Mouse (Mus musculus): ENCODE data around the gene Hoxd9. TPM values are rescaled to one million over a fixed set of nuclear protein-coding genes. Genes with fewer than 3 reads are reported as not detected.

Hoxd9 gene
- polyA plus RNA-seq, 1 experiment from 2014 or later = not detected

- H3K9ac ChIP-seq (ENCODE audit: low read depth, low read length) = no peak overlapping the region
- H3K4me2 ChIP-seq = peak overlapping the region; percentile 69
- no peak for ATAC-seq (replicated peaks; ENCODE audit: insufficient number of reproducible peaks, low FRiP score, low TSS enrichment)
Observed at GRCm38 (mm10) chr2:74672481-74673362, 24.8 kb upstream of the Hoxd9 start.

GRCm38 (mm10) chr2:74673835-74674425 is 23.6 kb upstream of the Hoxd9 start:
- WGBS (ENCODE audit: insufficient replicate concordance) = 4% methylated on average over 24 of the region's 24 CpGs
- Histone ChIP-seq H3K27me3 (ENCODE audit: control insufficient read depth, insufficient read depth, low read length) (peaks cover 91% of the 10 kb centered on the region), H3K4me2 (no peak overlapping the region), H3K9me3 (replicated peaks; ENCODE audit: control insufficient read depth, low read length) (no peaks in the 10 kb centered on the region), H3K9ac (ENCODE audit: low read depth, low read length) (no peak overlapping the region), H3K27ac (ENCODE audit: low read depth, low read length) (no peak overlapping the region), H3K4me1 (ENCODE audit: control insufficient read depth, insufficient read depth, low read length) (no peaks in the 10 kb centered on the region), H3K4me3 (ENCODE audit: low read depth, low read length) (no peak overlapping the region), H3K36me3 (ENCODE audit: control insufficient read depth, insufficient read depth, low read length) (no peaks in the 10 kb centered on the region)
- ATAC-seq (replicated peaks; ENCODE audit: insufficient number of reproducible peaks, low FRiP score, low TSS enrichment) = no peak

More at GRCm38 (mm10) chr2:74672481-74673362, 24.8 kb upstream of the Hoxd9 start:
- peak overlapping the region; percentile 31 for H3K4me3 ChIP-seq (ENCODE audit: low read depth, low read length)
- no peak overlapping the region for H3K27ac ChIP-seq (ENCODE audit: low read depth, low read length)
- no peaks in the 10 kb centered on the region for H3K36me3 ChIP-seq (ENCODE audit: control insufficient read depth, insufficient read depth, low read length)
- no peaks in the 10 kb centered on the region for H3K9me3 ChIP-seq (replicated peaks; ENCODE audit: control insufficient read depth, low read length)
- WGBS (ENCODE audit: insufficient replicate concordance) = 1% methylated on average over 40 of the region's 40 CpGs
- H3K27me3 ChIP-seq (ENCODE audit: control insufficient read depth, insufficient read depth, low read length) = peaks cover 93% of the 10 kb centered on the region
- H3K4me1 ChIP-seq (ENCODE audit: control insufficient read depth, insufficient read depth, low read length) = peaks cover 10% of the 10 kb centered on the region; the same call in 1 of the 2 replicates

GRCm38 (mm10) chr2:74674881-74675665 is 22.5 kb upstream of the Hoxd9 start, which contains the start of gene Hoxd12:
Gene Hoxd12, plus strand, starts transcription at chr2:74675013.
- no peak within 1 kb of the TSS for H3K4me3 ChIP-seq (ENCODE audit: low read depth, low read length)
- H3K36me3 ChIP-seq (ENCODE audit: control insufficient read depth, insufficient read depth, low read length) = no peaks in the 10 kb centered on the region
- H3K27ac ChIP-seq (ENCODE audit: low read depth, low read length) = no peak within 1 kb of the TSS
- H3K4me2 ChIP-seq = no peak within 1 kb of the TSS
- no peak within 1 kb of the TSS for H3K9ac ChIP-seq (ENCODE audit: low read depth, low read length)
- no peaks in the 10 kb centered on the region for H3K9me3 ChIP-seq (replicated peaks; ENCODE audit: control insufficient read depth, low read length)
- 2% methylated on average over 47 of the region's 47 CpGs for WGBS (ENCODE audit: insufficient replicate concordance)
- no peak for ATAC-seq (replicated peaks; ENCODE audit: insufficient number of reproducible peaks, low FRiP score, low TSS enrichment)
- peaks cover 93% of the 10 kb centered on the region for H3K27me3 ChIP-seq (ENCODE audit: control insufficient read depth, insufficient read depth, low read length)
- no peaks in the 10 kb centered on the region for H3K4me1 ChIP-seq (ENCODE audit: control insufficient read depth, insufficient read depth, low read length)

GRCm38 (mm10) chr2:74675666-74676282 is 21.8 kb upstream of the Hoxd9 start:
- no peaks in the 10 kb centered on the region for H3K36me3 ChIP-seq (ENCODE audit: control insufficient read depth, insufficient read depth, low read length)
- no peak for ATAC-seq (replicated peaks; ENCODE audit: insufficient number of reproducible peaks, low FRiP score, low TSS enrichment)
- no peak overlapping the region for H3K9ac ChIP-seq (ENCODE audit: low read depth, low read length)
- H3K4me2 ChIP-seq = no peak overlapping the region
- H3K9me3 ChIP-seq (replicated peaks; ENCODE audit: control insufficient read depth, low read length) = no peaks in the 10 kb centered on the region
- no peak overlapping the region for H3K27ac ChIP-seq (ENCODE audit: low read depth, low read length)
- WGBS (ENCODE audit: insufficient replicate concordance) = 4% methylated on average over 23 of the region's 24 CpGs
- H3K4me1 ChIP-seq (ENCODE audit: control insufficient read depth, insufficient read depth, low read length) = no peaks in the 10 kb centered on the region
- no peak overlapping the region for H3K4me3 ChIP-seq (ENCODE audit: low read depth, low read length)
- H3K27me3 ChIP-seq (ENCODE audit: control insufficient read depth, insufficient read depth, low read length) = peaks cover 96% of the 10 kb centered on the region

GRCm38 (mm10) chr2:74676376-74677052 is 21.0 kb upstream of the Hoxd9 start:
- ATAC-seq (replicated peaks; ENCODE audit: insufficient number of reproducible peaks, low FRiP score, low TSS enrichment) = no peak
- H3K4me3 ChIP-seq (ENCODE audit: low read depth, low read length) = no peak overlapping the region
- no peak overlapping the region for H3K4me2 ChIP-seq
- WGBS (ENCODE audit: insufficient replicate concordance) = 4% methylated on average over 9 of the region's 9 CpGs
- no peaks in the 10 kb centered on the region for H3K36me3 ChIP-seq (ENCODE audit: control insufficient read depth, insufficient read depth, low read length)
- H3K9ac ChIP-seq (ENCODE audit: low read depth, low read length) = no peak overlapping the region
- no peaks in the 10 kb centered on the region for H3K9me3 ChIP-seq (replicated peaks; ENCODE audit: control insufficient read depth, low read length)
- peaks cover 96% of the 10 kb centered on the region for H3K27me3 ChIP-seq (ENCODE audit: control insufficient read depth, insufficient read depth, low read length)
- no peak overlapping the region for H3K27ac ChIP-seq (ENCODE audit: low read depth, low read length)
- H3K4me1 ChIP-seq (ENCODE audit: control insufficient read depth, insufficient read depth, low read length) = no peaks in the 10 kb centered on the region

- Histone ChIP-seq H3K27ac (ENCODE audit: low read depth, low read length) (no peak overlapping the region), H3K36me3 (ENCODE audit: control insufficient read depth, insufficient read depth, low read length) (no peaks in the 10 kb centered on the region), H3K27me3 (ENCODE audit: control insufficient read depth, insufficient read depth, low read length) (peaks cover 96% of the 10 kb centered on the region), H3K9me3 (replicated peaks; ENCODE audit: control insufficient read depth, low read length) (no peaks in the 10 kb centered on the region), H3K4me2 (no peak overlapping the region), H3K4me1 (ENCODE audit: control insufficient read depth, insufficient read depth, low read length) (no peaks in the 10 kb centered on the region), H3K9ac (ENCODE audit: low read depth, low read length) (no peak overlapping the region), H3K4me3 (ENCODE audit: low read depth, low read length) (no peak overlapping the region)
- WGBS (ENCODE audit: insufficient replicate concordance) = 14% methylated on average over 2 of the region's 2 CpGs
- no peak for ATAC-seq (replicated peaks; ENCODE audit: insufficient number of reproducible peaks, low FRiP score, low TSS enrichment)
Observed at GRCm38 (mm10) chr2:74677106-74677505, 20.4 kb upstream of the Hoxd9 start.

GRCm38 (mm10) chr2:74678891-74679595 is 18.5 kb upstream of the Hoxd9 start, which contains the start of gene Hoxd11:
Gene Hoxd11, plus strand, starts transcription at chr2:74679557.
- ATAC-seq (replicated peaks; ENCODE audit: insufficient number of reproducible peaks, low FRiP score, low TSS enrichment) = no peak
- no peaks in the 10 kb centered on the region for H3K9me3 ChIP-seq (replicated peaks; ENCODE audit: control insufficient read depth, low read length)
- no peak within 1 kb of the TSS for H3K27ac ChIP-seq (ENCODE audit: low read depth, low read length)
- no peaks in the 10 kb centered on the region for H3K36me3 ChIP-seq (ENCODE audit: control insufficient read depth, insufficient read depth, low read length)
- no peak within 1 kb of the TSS for H3K4me3 ChIP-seq (ENCODE audit: low read depth, low read length)
- no peak within 1 kb of the TSS; the same call in 1 of the 2 replicates for H3K4me2 ChIP-seq
- H3K9ac ChIP-seq (ENCODE audit: low read depth, low read length) = no peak within 1 kb of the TSS
- H3K27me3 ChIP-seq (ENCODE audit: control insufficient read depth, insufficient read depth, low read length) = peaks cover 97% of the 10 kb centered on the region
- H3K4me1 ChIP-seq (ENCODE audit: control insufficient read depth, insufficient read depth, low read length) = no peaks in the 10 kb centered on the region
- under 1% methylated on average over 15 of the region's 15 CpGs for WGBS (ENCODE audit: insufficient replicate concordance)

Data from heart, embryonic 11.5 days (tissue).